Mouse (Mus musculus): Measurements from ENCODE around the gene Musk.

Musk gene

DNA sequence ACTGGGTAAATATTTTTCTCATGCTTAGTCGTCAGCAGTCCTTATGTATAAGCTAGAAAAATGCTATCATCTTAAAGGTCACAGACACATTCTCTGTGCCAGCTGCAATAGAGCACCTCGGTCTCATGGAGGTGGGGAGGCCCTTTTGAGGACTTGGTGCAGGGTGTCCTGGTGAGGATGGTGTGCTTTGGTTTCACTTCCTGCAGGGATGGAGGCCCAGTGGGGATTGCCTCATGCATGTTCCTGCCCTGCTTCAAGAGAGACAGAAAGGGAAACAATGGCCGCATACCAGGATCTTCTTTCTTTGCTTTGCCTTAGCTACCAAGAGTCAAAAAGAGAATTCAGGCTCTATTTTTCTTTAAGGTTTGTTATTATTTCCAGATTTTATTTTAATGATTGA, 31.8 kb downstream of the Musk start:
- no peak for DNase-seq

DNA sequence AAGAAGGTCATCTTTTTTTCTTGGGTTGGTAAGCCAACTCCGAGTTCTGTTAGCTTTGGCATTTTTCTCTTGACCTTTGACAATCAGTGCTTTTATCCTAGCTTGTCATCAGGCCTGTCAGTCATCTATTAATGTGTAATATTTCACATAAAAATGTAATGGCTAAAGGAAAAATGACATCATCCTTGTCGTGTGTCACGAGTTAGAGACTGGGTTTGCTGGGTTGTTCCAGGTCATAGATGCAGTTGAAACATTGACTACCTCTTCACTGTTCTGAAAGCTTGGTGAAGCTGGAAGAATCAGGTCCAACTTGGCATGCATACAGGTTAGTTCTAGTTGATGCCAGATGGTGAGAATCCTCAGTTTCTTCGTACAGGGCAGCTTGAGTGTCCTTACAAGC, 34.5 kb downstream of the Musk start:
- DNase-seq: no peak

DNA sequence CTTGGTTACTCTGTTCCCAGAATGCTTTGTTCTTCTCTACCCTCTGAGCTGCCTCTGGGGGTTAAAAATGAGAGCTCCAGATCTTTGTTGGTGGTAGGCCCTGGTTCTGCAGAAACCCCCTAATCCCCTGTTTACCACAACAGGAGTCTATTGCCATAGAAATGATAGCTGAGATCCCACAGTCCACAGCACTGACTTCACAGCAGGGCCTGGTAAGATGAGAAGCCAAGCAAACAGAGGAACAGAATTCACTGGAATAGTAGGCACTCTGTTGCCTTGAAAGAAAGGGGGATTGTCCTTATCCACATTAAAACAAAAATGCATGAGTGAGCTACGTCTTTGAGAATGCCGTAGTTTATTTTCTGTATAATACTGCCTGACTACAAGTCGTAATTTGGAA, 41.0 kb downstream of the Musk start:
- DNase-seq: no peak

DNA sequence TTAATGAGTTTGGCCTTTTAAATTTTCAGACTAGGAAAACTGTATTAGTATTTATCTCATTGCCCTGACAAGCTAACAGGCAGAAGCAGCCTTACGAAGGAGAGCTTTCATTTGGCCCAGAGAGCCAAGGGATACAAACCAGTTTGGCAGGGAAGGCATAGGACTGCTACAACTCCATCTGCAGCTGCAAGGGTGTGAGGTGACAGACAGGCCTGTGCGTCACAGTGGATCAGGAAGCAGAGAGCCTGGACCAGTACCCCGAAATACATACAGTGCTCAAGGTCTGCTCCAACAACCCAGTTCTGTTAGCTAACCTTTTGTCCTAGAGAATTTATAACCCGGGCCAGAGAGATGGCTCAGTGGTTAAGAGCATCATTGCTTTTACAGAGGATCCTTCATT, 42.5 kb downstream of the Musk start:
- no peak for DNase-seq

DNA sequence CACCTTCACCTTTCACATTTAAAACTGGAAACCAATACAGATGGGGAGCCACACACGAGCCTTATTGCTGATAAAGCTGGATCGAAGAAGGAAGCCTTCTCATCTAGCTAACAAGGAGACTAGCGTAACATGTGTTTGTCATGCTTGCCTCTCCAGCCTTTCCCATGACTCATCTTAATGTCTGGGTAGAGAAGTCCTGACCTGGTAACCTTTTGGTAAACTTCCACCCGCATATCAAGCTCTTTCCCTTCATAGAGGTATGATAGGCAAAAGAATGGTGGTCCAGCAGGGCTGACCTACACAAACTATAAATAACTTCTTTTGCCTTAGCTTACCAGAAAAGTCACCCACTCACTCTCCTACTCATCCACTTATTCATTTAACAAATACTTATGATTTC, 44.3 kb downstream of the Musk start:
- no peak for DNase-seq

DNA sequence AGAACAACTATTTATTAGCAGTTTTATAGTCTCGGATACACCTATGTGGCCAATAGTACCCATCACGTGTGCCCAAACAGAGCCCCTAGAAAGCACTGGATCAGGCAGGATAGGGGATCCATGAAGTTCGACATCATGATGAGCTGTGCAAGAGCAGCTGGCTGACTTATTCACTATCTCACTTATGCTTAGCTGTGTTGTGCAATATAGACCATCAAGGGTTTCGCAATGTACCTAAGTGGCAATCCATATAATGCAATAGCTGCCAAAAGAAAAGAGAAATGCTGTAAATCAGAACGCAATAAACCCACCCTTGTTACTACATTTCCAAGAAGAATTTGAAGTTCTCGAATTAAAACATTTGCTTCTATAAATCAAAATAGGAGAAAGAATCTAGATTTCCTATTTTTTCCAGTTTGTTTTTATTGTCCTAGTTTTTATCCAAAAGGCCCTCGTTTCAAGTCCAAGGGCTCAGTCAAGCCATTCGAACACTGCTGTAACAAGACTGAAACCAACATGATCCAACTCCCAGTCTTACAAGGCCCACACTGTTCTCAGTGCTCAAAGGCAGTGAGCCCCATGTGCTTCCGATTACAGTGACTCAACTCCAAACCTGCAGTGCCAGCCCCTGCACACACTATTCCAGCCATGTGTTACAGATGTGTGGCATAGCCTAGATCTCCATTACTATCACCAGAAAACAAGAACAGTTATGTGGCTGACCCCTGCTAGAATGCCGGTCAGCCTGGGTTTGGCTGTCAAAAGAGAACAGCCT, 45.3 kb downstream of the Musk start:
- peak in 1 of 2 experiments; percentile 13 for DNase-seq

DNA sequence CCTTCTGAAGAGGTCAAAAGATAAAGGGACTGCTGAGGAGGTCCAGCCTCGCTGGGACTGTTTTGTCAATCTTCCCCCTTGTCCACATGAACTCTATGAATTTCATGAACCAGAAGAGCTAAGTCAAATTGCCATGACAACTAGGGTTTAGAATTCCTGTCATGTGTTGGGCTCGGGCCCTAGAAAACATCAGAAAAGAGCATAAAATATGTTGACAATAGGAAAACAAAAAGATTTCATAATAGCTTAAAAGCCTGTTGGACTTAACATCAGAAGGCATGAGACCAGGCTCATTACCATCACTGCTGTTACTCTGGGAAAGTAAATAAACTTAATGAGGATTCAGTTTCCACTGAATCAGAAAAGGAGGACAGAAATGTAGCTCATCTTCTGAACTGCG, 46.6 kb downstream of the Musk start:
- DNase-seq: peak; percentile 10 to 34

DNA sequence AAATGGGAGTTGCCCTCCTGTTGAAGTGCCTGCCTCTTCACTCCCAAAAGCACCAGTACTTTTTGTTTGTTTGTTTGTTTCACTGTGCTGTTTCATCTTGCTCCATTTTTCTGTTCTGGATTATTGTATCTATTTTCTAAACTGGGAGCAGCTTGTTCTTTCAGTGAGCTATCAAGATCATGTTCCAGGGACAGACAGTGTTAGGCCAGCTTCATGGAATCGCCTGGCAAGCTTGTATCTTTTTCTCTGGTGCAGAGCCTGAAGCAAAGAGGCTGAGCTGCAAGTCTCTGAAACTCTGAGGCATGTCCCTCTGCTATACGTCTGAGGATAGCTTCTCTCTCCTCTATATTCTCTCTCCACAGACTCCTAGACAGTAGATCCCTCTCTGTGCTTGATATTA, 50.5 kb downstream of the Musk start:
- DNase-seq: no peak

DNA sequence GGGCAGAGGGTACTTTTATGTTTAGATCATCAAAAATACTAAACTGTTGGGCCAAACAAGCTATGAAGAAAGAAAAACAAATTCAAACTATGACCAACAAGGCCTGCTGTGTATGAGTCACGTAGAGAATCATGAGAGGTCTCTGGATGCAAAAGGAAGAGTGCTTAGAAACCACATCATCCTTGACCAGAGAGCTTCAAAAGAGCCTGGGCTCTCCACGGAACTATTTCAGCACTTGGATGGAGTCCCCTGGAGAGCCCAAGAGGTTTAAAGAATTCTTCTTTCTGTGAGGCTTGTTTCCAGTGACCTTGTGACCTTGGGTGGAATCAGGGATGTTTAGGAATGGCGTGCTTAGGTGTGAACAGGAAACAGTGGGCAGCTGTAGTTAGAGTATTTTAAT, 53.5 kb downstream of the Musk start:
- DNase-seq: no peak

DNA sequence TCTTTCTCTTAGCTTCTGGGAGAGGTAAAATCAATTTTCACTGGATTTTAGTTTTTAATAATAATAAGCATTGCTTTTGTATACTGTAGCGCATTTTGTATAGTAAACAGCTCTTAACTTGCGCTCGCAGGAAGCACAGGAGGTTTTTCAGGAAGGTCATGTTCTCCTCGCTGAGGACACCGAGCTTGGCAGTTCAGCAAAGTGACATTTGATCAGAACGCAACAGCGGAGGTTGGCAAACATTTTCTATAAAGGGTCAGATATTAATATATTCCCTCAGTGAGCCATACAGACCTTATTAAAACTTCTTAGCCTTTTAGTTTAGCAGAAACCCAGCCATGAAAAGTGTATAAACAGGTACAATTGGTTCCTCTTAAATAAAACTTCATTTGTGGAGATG, 64.4 kb downstream of the Musk start:
- no peak for DNase-seq

DNA sequence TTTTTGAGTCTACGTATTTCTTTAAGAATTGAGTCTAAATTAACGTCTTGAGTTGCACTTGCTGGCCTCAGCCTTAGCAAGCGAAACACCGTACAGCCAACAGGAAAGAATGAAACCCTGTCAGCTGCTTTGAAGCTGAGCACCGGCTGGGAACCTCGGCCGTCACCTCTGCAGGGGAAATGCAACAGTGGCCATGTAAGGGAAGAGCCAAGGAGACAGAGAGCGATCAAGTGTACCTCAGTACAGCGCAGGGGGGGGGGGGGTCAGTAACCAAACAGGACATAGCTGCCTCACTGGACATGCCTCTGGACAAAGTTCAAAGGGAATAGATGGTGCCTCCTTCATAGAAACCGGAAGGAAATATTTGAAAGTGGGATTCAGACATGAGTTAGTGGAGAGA, 65.4 kb downstream of the Musk start:
- DNase-seq: peak in 1 of 2 experiments; percentile 9

DNA sequence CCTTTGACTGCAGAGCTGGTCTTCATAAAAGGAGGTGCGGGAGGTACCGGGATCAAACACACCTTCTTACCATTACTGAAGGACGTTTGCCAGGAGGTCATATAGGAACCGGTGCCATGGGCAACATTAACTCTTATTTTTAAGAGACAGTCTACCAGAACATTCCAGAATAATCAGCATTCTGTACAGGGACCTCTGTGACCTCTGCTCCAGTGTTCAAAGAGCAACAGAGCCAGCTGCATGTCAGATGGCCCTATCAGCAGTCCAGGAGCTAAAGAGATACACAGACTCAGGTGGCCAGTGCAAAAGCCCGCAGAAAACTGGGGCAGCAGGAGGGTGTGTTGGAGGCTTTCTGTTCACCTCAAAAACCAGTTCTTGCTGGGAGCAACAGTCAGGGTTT, 65.8 kb downstream of the Musk start:
- DNase-seq: no peak

DNA sequence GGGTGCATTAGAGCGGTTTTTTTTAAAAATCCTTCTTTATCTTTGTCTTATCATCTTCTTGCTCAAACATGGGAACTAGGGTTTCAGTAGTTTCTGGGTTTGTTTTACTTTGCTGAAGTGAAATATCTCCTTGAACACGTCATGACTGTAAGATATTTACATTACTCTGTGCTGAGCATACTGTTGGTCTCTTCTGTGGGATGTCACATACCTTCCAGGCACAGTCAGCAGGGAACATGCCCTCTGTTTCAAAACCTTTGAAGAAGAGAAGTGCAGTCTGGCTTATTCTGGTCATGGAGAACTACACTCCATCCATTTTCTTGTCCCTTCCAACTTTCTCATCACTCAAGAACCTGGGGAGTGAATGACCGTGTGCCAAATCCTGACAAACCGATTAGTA, 73.2 kb downstream of the Musk start:
- no peak for DNase-seq

DNA sequence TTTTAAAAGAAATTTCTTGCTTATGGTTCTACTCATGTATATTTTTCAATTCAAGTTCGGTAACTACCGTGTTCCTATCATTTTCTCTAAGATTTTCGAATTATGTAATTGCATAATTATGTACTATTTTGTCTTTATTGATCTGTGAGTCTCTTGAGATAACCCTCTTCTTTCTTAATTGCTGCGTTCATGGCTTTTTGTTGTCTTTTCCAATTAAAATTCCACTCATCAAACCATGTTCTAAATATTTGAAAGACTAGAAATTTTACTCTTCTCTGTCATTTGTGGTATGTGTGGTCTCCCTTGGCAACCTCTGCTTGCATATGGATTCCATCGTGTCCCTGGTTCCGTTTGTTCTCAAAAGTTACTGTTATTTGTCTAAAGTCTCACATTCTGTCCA, 79.6 kb downstream of the Musk start:
- no peak for DNase-seq

DNA sequence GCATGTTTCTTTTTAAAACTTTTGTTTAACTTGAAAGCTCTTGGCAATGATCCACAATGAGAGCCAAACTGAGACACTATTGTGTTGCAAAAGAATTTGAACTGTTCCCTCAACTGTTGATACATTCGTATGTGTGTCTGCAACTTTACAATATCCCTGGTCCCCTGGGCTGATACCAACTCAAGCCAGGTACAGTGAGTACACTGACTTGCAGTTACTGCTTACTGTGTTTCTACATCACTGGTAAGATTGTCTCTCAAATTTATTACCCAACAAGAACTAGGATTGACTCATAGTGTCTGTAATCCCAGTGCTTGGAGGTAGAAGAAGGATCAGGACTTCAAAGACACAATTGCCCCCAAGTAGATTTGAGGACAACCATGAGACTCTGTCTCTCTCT, 85.3 kb downstream of the Musk start:
- no peak for DNase-seq

DNA sequence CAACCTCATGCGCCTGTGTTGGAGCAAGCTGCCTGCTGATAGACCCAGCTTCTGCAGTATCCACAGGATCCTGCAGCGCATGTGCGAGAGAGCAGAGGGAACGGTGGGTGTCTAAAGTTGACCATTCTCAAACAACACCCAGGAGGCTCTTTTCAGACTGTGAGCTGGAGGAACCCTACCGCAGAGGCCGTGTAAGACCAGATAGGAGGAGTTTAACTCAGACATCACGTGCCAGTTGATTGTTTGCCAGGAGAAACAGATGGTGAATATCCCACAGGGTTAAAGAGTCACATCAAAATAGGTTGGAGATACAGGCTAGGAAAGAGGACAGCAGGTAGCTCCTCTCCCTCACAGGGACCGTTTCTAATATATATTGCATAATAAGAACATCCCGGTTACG, 87.8 kb downstream of the Musk start:
- DNase-seq: peak in 1 of 2 experiments; percentile 2

DNA sequence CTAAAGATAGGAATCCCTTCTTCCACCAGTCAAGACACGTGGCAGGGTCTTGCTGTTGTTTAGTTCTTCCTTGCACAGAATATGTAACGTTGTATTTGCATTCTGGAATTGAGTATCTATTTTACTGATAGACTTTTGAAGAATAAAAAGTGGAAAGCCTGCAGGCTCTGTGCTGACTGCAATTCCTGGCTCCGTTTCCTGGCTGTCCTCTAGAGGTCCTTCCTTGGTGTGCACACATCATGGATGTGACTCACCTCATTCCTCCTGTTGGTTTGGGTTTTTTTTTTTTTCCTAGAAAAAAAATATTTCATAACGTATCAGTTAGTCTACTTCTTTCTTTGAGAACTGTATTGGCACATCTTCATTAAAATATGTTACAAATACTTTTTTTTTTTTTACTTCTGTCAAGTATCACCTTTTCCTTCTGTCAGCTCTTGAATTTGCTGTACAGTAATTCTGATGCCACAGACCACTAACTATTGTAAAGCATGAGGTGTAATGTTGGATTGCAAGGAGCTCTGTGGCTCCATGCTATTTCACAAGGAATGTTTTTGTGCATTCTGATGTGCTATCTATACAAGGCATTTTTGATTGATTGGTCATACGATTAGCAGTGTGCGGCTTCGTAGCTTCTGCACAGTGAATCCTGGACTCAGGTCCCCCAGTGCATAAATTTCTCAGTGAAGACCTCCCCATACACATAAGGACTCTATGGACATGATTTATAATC, 88.5 kb downstream of the Musk start:
- peak; percentile 10 to 23 for DNase-seq

DNA sequence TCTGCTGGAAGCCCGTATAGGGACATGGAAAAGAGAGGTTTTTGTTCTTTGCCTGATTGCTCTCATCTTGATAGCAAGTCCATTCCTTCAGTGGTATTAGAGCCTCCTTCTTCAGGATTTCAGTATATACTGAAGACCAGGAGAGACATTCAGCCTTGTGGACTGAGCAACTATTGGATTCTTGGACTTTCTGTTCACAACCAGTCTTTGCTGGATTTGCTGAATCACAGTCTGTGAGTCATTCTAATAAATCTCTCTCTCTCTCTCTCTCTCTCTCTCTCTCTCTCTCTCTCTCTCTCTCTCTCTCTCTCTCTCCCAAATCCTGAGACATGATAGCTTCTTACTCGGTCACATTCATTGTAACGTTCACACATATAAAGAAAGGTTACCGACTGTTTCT, 93.4 kb downstream of the Musk start:
- no peak for DNase-seq

DNA sequence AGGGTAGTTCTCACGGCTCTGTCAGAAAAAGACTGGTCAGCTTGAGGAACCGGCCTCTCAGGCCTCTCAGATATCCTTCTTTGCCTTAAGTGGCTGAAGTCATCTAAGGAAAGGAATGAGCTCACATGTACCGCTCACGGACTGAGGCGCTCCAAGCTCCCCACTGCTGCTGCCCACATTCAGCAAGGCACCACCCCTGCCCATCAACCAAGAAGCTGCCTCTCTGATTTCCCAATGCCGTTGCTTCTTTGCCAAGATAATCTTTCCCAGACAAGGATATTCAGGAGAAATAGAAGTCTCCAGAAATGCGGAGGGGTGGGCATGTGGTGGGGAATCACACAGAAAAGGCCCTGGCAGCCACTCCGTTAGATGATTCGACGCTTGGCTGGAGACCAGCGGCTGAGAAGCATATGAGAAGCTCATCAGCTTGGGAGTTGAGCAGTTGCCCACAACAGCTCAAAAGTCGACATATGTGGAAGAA, 115.1 kb downstream of the Musk start:
- DNase-seq: peak; percentile 36 to 42

DNA sequence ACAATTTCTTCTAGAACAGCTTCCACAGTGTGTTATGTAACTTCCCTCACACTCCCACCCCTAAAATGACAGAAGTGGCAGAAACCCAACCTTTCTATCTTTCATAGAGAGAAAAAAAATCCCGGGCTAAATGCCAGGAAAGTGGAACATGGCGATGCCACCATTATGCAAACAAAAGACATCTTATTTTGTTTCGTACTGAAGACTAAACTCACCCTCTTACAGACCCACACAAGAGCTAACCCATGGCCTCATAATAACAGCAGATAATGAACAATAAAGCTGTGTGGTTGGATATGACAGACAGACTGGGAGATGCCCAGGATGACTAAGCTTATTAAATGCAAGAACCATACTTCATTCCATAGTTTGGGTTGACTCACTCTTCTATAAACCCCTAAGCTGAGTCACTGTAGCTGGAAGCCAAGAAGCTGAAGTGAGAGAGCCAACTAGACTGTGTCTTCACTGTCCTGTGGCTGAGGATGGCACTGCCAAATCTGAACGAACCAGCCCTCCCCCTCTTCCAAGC, 116.3 kb downstream of the Musk start:
- DNase-seq: no peak

DNA sequence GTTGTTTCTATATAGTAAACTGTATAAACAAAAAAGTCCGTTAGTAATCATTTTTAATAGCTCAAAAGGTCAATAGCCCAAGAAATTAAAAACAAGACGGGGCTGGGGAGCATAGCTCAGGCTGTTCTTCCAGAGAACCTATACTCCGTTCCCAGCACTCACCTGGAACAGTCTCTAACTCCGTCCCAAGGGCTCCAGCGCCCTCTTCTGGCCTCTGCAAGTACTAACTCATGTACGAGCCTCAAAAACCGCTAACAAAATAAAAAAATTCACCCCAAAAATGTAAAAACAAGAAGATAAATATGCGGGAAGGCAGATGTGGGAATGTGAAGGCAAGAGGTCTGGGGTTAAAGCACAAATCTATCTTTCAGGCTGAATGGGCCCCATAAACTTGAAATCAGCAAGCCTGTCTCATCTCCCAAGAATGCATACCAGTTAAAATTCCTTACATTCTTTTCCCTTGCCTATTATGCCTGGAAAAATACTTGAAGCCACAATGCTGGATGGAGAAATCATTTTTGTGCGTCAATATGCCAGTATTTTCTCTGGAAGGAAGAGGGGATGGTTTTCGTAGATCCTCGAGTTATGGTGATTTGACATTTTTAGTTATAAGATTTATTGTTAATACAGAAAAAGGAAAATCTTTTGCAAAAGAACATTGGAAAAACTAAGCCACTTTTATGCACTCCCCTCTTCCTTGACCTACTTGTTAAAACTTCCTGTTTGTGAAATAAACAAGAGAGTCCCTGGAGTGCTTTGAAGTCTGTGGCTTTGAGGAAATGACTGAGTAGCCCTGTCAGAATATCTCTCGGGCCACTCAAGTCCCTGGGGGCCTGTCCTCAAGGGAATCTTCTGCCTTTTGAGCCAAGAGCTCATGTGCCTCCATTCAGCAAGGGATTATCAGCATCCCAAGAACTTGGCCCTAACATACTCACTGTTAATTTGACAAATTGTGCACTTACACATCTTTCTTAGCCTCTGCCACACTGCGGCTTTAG, 127.7 kb downstream of the Musk start:
- peak; percentile 75 to 81 for DNase-seq

DNA sequence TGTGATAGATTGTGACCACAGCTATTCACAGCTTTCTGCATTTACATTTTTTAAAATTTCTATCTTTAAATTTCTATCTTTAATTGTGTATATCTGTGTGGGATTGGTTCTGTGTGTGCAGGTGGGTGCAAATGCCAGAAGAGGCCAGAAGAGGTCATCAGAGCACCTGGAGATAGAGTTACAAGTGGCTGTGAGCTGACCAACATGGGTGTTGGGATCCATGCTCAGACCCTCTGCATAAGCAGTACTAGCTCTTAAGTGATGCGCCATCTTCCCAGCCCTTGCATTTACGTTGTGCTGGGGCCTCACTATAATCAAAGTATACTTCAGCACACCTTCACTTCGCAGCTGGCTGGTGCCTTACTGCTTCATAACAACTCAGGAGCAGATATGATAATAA, 129.8 kb downstream of the Musk start:
- DNase-seq: no peak

DNA sequence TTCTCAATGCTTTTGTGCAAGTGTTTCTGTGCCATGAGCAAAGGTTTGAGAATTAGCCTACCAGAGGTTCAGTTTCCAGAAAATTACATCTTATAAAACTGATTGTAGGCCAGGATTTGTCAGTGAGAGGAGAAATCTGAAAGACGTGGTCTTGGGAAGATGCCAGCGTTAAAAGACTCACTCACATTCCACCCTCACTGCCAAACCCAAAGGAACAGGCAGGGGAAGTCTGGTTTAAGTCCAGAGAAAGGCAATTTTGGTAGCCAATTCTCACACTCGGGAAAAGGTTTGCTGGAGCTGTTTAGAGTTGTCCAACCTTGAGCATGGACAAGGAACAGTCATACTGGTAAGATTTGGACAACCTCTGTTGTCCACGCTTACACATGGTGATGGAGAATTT, 131.6 kb downstream of the Musk start:
- no peak for DNase-seq
